ENCODE assay signal across 10 mouse cellular contexts in genomic region chr10:95817419-95818161, GRCm38 (mm10). TPM values are rescaled to one million over a fixed set of nuclear protein-coding genes. Genes with fewer than 3 reads are reported as not detected.
DNase-seq lines count a peak whose midpoint lies in the region; ATAC-seq and TF ChIP-seq lines count a peak whose summit lies in the region.
"Had no signal": no experiment of that assay in that cellular context is flagged by ENCODE, and none has a peak within 500 bp of the region (broad histone marks: within the 10 kb centered on the region; RNA-seq: fewer than 3 reads in every experiment).

No protein-coding gene starts in this region.

- H3K27ac ChIP-seq in forebrain, postnatal 0 days (ENCODE audit: low read depth, low read length), result no peak overlapping the region
- H3K27ac ChIP-seq: neural tube, embryonic 12.5 days had no signal

- H3K4me3 ChIP-seq in forebrain, postnatal 0 days (ENCODE audit: low read depth, low read length), result no peak overlapping the region
- H3K4me3 ChIP-seq: neural tube, embryonic 12.5 days had no signal

- H3K9ac ChIP-seq in forebrain, postnatal 0 days, result no peak overlapping the region
- H3K9ac ChIP-seq: neural tube, embryonic 12.5 days had no signal

- 20% methylated on average over 9 of the region's 9 CpGs for WGBS in forebrain, postnatal 0 days

- ATAC-seq in forebrain, postnatal 0 days, result peak; percentile 72
- ATAC-seq in megakaryocyte, adult 5-6 weeks (ENCODE audit: poor library complexity, severe bottlenecking), result peak; percentile 97

- no peaks in the 10 kb centered on the region for H3K9me3 ChIP-seq in forebrain, postnatal 0 days (ENCODE audit: low read length)
- H3K9me3 ChIP-seq: neural tube, embryonic 12.5 days had no signal

- TF ChIP-seq CTCF in forebrain, postnatal 0 days (IDR thresholded peaks at IDR 0.05; ENCODE audit: low read depth), result no peak

- intact Hi-C loops in left cerebral cortex, postnatal 10 days (cut with DNase I), result no loop called here

- no peaks in the 10 kb centered on the region for H3K36me3 ChIP-seq in forebrain, postnatal 0 days (ENCODE audit: insufficient read depth)
- H3K36me3 ChIP-seq: neural tube, embryonic 12.5 days had no signal

- no peaks in the 10 kb centered on the region for H3K4me1 ChIP-seq in forebrain, postnatal 0 days (ENCODE audit: insufficient read depth)

- no peak overlapping the region for H3K4me2 ChIP-seq in forebrain, postnatal 0 days (ENCODE audit: low read depth)
- H3K4me2 ChIP-seq: neural tube, embryonic 12.5 days had no signal

- H3K27me3 ChIP-seq in forebrain, postnatal 0 days (ENCODE audit: insufficient read depth, low read length), result no peaks in the 10 kb centered on the region
- H3K27me3 ChIP-seq: neural tube, embryonic 12.5 days had no signal

- peak; percentile 18 for DNase-seq in embryo, embryonic 11 days
- DNase-seq in embryo, embryonic 10.5 days (ENCODE audit: low spot score), result no peak
- DNase-seq in A20 (ENCODE audit: low read depth, low spot score), result peak; percentile 80
- peak; percentile 7 for DNase-seq in forebrain, postnatal 0 days
- DNase-seq in left cerebral cortex, postnatal 10 days (ENCODE audit: extremely low spot score in 1 of 2, low spot score in 2 of 2), result no peak
- DNase-seq in right cerebral cortex, postnatal 4 days, result no peak
- no peak for DNase-seq in layer of hippocampus, adult 9-10 months (ENCODE audit: low spot score)
- DNase-seq: cerebellum, postnatal 36 days had no signal

RNA-seq across cellular contexts. Expression of gene Gm33543, which starts 25.1 kb away (rescaled TPM):
- not detected in 2 replicates for total RNA-seq in forebrain, postnatal 0 days (2014; rRNA removed)
- not detected in 2 replicates for polyA plus RNA-seq in forebrain, postnatal 0 days (2015; fragmentation: Nextera tagmentation; extraction: Ambion mirVana)
- total RNA-seq in megakaryocyte, adult 5-6 weeks (2015), result not detected in 2 replicates
- total RNA-seq in megakaryocyte, adult 5-6 weeks (2017), result not detected in 2 replicates
- not detected for total RNA-seq in left cerebral cortex, postnatal 10 days (2021)
- polyA plus RNA-seq: neural tube, embryonic 12.5 days had no signal

Comparison
In these comparisons a context has a peak if more than half of its experiments do, and no peak if none do; other contexts are left out.
1. DNase-seq: peak in embryo, embryonic 11 days (single experiment), A20 (single experiment) and forebrain, postnatal 0 days (single experiment); none in embryo, embryonic 10.5 days (single experiment), left cerebral cortex, postnatal 10 days (0 of 2), right cerebral cortex, postnatal 4 days (single experiment) and layer of hippocampus, adult 9-10 months (single experiment).